Mouse (Mus musculus) neural tube, embryonic 11.5 days (tissue): ENCODE measurements around the gene Il1rl2. TPM values are rescaled to one million over a fixed set of nuclear protein-coding genes. Genes with fewer than 3 reads are reported as not detected.

Experiments used
- ATAC-seq: fragments of 200-750 bp; cut with Nextera tagmentation; 2 replicates; pipeline ENCODE4 v1.8.0; 2017; ENCODE audit warnings: moderate number of reproducible peaks, mild to moderate bottlenecking, moderate TSS enrichment, moderate library complexity; ENCODE audit not compliant: insufficient read depth, low FRiP score, low TSS enrichment
- DNase-seq: peaks from one replicate; pipeline ENCODE4 v3.0.0-alpha.2; 2015; ENCODE audit warnings: low spot score
- H3K27ac ChIP-seq: fragments of 300-500 bp; sonication (generic); 2 replicates; pipeline ENCODE4 v1.5.1; 2014; ENCODE audit warnings: low read depth, mild to moderate bottlenecking, low read length
- H3K27me3 ChIP-seq: fragments of 300-500 bp; sonication (generic); 2 replicates; pipeline ENCODE4 v1.6.1; 2014; ENCODE audit warnings: mild to moderate bottlenecking, low read length, mixed read lengths; ENCODE audit not compliant: control insufficient read depth, insufficient read depth
- H3K36me3 ChIP-seq: fragments of 300-500 bp; sonication (generic); 2 replicates; pipeline ENCODE4 v1.6.1; 2014; ENCODE audit warnings: mild to moderate bottlenecking, low read length, moderate library complexity, mixed read lengths; ENCODE audit not compliant: control insufficient read depth, insufficient read depth
- H3K4me1 ChIP-seq: fragments of 300-500 bp; sonication (generic); 2 replicates; pipeline ENCODE4 v1.6.1; 2014; ENCODE audit warnings: low read length, mixed read lengths; ENCODE audit not compliant: control insufficient read depth, insufficient read depth
- H3K4me2 ChIP-seq: fragments of 300-500 bp; sonication (generic); 2 replicates; pipeline ENCODE4 v1.6.1; 2014; ENCODE audit warnings: low read depth, mild to moderate bottlenecking, moderate library complexity
- H3K4me3 ChIP-seq: fragments of 300-500 bp; sonication (generic); 2 replicates; pipeline ENCODE4 v1.5.1; 2014; ENCODE audit warnings: low read depth, low read length
- H3K9ac ChIP-seq: fragments of 300-500 bp; sonication (generic); 2 replicates; pipeline ENCODE4 v1.6.1; 2014; ENCODE audit warnings: mild to moderate bottlenecking, low read length
- H3K9me3 ChIP-seq: fragments of 300-500 bp; sonication (generic); 2 replicates; pipeline ENCODE4 v1.6.1; 2016; ENCODE audit warnings: low read length; ENCODE audit not compliant: control insufficient read depth
- WGBS: fragments of 180-500 bp; shearing (Covaris S2); extraction: QIAGEN DNeasy Blood & Tissue Kit; methylation state at CpG from one replicate; pipeline ENCODE4 v1.1.7; 2014; 5-methylcytosine and 5-hydroxymethylcytosine counted together
- polyA plus RNA-seq: library from polyadenylated mRNA; unstranded; fragments of >200 nt; fragmentation: Nextera tagmentation; extraction: Ambion mirVana; gene quantifications from 2 replicates; pipeline ENCODE4 v1.2.1, GENCODE M21; 2014

The Il1rl2 gene
- polyA plus RNA-seq, 1 experiment from 2014 or later = 1.4 TPM

DNA sequence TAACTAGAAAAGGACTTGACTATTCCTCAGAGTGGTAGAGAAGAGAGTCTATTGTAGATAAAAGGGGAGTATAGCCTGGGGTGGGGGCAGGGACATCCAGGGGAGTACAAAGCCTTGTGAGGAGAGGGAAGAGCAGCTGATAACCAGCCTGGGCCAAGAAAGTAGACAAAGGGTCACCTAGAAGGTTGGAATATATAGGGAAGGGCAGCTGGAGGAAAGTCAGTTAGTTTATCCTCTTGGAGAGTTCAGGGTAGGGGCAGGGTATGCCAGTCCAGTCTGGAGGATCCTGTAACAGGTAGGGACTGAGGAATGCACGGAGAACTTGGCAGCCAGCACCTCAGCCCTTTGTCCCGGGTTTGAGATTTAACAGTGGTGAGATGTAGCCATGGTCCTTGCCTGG, 33.9 kb downstream of the Il1rl2 start:
- H3K4me1 ChIP-seq = no peaks in the 10 kb centered on the region
- H3K27ac ChIP-seq = no peak overlapping the region
- WGBS = 76% methylated on average over 2 of the region's 2 CpGs
- no peak overlapping the region for H3K4me3 ChIP-seq
- ATAC-seq (no peak), DNase-seq (no peak)
- no peak overlapping the region for H3K4me2 ChIP-seq
- H3K27me3 ChIP-seq = no peaks in the 10 kb centered on the region
- no peaks in the 10 kb centered on the region for H3K36me3 ChIP-seq
- no peak overlapping the region for H3K9ac ChIP-seq
- H3K9me3 ChIP-seq = no peaks in the 10 kb centered on the region

DNA sequence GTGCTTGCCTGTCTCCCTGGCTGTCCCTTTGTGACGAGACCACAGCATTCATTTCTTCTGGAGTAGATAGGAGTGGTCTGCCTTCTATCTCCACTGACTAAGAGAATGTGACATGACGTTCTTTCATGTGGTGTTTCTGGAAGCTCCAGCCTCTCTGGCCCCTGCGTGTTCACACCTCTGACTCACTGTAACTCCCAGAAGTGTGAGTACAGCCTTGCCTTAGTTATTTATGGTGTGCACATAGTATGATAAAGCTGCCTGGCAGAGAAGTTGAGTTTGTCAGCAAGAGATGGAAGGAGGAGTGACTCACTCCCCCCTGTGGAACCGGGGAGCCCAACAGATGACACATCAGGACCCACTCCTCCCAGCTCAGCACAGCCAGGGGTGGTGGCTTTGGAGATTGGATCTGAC, 34.4 kb downstream of the Il1rl2 start:
- H3K4me3 ChIP-seq = no peak overlapping the region
- DNase-seq = no peak
- ATAC-seq = no peak
- no peak overlapping the region for H3K9ac ChIP-seq
- no peak overlapping the region for H3K27ac ChIP-seq
- no peaks in the 10 kb centered on the region for H3K4me1 ChIP-seq
- no peaks in the 10 kb centered on the region for H3K36me3 ChIP-seq
- no peaks in the 10 kb centered on the region for H3K9me3 ChIP-seq
- H3K27me3 ChIP-seq = no peaks in the 10 kb centered on the region
- 80% methylated on average over 4 of the region's 4 CpGs for WGBS
- H3K4me2 ChIP-seq = no peak overlapping the region

DNA sequence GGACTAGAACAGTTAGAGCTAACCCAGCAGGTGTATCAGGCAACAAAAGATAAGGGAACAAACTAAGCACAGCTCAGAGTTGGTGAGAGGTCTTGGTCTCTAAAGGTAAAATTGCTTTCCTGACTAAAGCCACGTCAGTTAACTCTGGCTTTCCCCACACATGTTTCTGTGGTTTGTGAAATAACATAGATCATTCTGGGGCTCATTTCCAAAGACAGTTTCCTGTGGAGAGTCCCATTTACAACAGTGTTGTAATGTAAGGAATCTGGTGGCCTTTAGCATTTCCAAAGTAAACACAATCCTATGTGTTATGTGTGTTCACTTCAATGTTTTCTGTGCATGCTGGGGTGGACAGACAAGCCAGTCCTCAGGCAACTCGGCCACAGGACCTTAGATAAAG, 35.3 kb downstream of the Il1rl2 start:
- no peaks in the 10 kb centered on the region for H3K36me3 ChIP-seq
- H3K4me2 ChIP-seq = no peak overlapping the region
- no peak for ATAC-seq
- H3K27me3 ChIP-seq = no peaks in the 10 kb centered on the region
- H3K4me3 ChIP-seq = no peak overlapping the region
- H3K9ac ChIP-seq = no peak overlapping the region
- WGBS = 64% methylated on average over 2 of the region's 2 CpGs
- no peaks in the 10 kb centered on the region for H3K4me1 ChIP-seq
- no peak for DNase-seq
- no peak overlapping the region for H3K27ac ChIP-seq
- no peaks in the 10 kb centered on the region for H3K9me3 ChIP-seq

DNA sequence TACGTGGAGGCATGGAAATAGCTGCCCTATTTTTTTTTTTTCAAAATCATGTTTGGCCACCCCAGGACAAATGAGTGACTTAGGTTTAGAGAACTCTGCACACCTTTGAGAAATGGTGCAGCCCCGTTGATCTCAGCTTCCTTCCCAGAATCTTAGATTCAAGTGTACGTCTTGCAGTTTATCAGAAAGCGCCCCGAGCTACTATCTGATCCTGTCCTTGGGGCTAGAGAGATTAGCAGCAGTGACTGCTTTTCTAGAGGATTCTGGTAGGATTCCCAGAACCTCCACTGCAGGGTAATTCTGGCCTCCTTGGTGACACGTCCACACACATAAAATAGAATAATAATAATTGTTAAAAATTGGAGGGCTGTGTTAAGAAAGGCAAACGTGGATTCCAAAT, 36.6 kb downstream of the Il1rl2 start:
- H3K9ac ChIP-seq = no peak overlapping the region
- no peak for ATAC-seq
- H3K4me1 ChIP-seq = no peaks in the 10 kb centered on the region
- no peak overlapping the region for H3K4me2 ChIP-seq
- no peaks in the 10 kb centered on the region for H3K9me3 ChIP-seq
- 88% methylated on average over 7 of the region's 7 CpGs for WGBS
- H3K4me3 ChIP-seq = no peak overlapping the region
- H3K27ac ChIP-seq = no peak overlapping the region
- no peaks in the 10 kb centered on the region for H3K36me3 ChIP-seq
- no peaks in the 10 kb centered on the region for H3K27me3 ChIP-seq
- no peak for DNase-seq

DNA sequence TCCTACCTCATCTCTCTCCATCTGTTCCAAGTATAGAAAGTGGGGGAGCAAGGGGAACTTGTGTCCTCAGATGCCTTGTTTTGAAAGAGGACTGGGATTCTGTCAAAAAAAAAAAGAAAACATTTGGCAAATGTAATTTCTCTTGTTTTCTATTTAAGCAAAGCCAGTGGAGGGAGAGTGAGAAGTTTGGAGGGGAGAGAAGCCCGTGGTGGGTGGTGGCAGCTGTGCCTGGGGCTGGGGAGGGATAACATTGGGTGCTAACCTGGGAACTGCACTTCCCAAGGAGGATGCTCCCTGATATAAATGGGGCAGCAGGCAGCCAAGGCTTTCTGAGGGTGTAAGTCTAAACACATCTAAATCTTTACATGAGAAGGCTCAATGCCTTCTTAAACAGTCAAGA, 37.2 kb downstream of the Il1rl2 start:
- H3K4me1 ChIP-seq = no peaks in the 10 kb centered on the region
- no peaks in the 10 kb centered on the region for H3K36me3 ChIP-seq
- H3K27me3 ChIP-seq = no peaks in the 10 kb centered on the region
- H3K9ac ChIP-seq = no peak overlapping the region
- DNase-seq (no peak), ATAC-seq (no peak)
- H3K4me3 ChIP-seq = no peak overlapping the region
- H3K27ac ChIP-seq = no peak overlapping the region
- H3K9me3 ChIP-seq = no peaks in the 10 kb centered on the region
- 64% methylated on average over 1 of the region's 1 CpGs for WGBS
- H3K4me2 ChIP-seq = no peak overlapping the region

DNA sequence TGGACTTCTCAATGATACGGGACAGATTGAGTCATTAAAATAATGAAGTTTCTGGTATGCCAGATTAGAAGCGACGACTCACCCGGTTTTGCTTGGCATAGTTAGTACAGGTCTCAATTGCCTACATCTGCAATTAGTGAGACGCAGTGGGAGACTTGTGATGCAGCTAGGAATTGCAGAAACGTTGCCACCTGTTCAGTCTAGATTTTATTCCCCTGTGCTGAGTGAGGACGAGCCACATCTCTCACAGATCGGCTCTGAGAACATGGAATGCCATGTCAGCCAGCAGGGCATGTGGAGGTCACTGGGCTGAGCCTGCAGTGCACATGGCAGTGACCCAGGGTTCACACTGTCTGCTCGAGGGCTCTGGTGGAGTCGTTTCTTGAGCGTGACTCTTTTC, 38.4 kb downstream of the Il1rl2 start:
- H3K4me2 ChIP-seq = no peak overlapping the region

DNA sequence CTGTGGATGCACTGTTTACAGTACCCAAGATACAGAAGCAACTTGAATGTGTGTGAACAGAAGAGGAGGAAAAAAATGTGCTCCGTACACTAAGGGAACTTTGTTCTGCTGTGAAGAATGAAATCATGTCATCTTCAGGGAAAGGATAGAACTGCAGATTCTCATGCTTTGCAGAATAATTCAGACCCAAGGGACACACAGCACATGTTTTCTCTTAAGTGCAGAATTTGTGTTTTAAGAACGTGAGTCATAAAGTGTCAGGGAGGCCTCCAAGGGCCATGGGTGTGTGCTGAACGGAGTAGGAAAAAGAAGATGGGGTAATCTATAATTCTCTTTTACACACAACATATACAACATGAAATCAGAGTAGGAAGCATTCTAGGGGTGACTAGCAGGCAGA, 48.5 kb downstream of the Il1rl2 start:
- Histone ChIP-seq H3K4me2 (no peak overlapping the region), H3K36me3 (no peaks in the 10 kb centered on the region), H3K27ac (no peak overlapping the region), H3K9ac (no peak overlapping the region), H3K4me1 (no peaks in the 10 kb centered on the region), H3K9me3 (no peaks in the 10 kb centered on the region), H3K4me3 (no peak overlapping the region), H3K27me3 (no peaks in the 10 kb centered on the region)
- no peak for ATAC-seq
- DNase-seq = no peak
- WGBS = 80% methylated on average over 3 of the region's 3 CpGs

More for the DNA sequence above, 38.4 kb downstream of the Il1rl2 start:
- Histone ChIP-seq H3K9me3 (no peaks in the 10 kb centered on the region), H3K4me3 (no peak overlapping the region), H3K9ac (no peak overlapping the region), H3K36me3 (no peaks in the 10 kb centered on the region), H3K4me1 (no peaks in the 10 kb centered on the region), H3K27ac (no peak overlapping the region), H3K27me3 (no peaks in the 10 kb centered on the region)
- 78% methylated on average over 11 of the region's 11 CpGs for WGBS
- no peak for ATAC-seq
- no peak for DNase-seq

DNA sequence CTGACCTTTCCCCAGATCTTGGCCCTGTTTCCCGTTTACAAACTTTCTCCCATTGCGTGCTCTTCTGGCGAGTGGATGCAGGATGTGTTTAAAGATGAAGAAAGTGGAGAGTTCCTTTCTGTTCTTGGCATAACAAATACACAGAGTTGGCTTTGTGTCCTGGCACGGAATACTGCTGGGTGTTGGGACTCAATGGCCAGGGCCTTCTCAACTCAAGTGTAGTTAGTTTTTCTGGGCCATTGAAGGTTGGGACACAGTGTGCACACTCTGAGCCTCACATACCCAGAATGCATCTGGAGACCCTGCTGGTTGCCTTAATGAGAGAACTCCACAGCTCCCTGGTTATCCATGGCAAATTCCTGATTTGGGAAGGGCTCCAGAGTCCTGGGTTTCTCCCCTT, 50.7 kb downstream of the Il1rl2 start:
- H3K4me2 ChIP-seq = no peak overlapping the region
- 86% methylated on average over 4 of the region's 4 CpGs for WGBS
- no peaks in the 10 kb centered on the region for H3K36me3 ChIP-seq
- H3K27ac ChIP-seq = no peak overlapping the region
- no peaks in the 10 kb centered on the region for H3K9me3 ChIP-seq
- no peaks in the 10 kb centered on the region for H3K27me3 ChIP-seq
- no peak for DNase-seq
- H3K9ac ChIP-seq = no peak overlapping the region
- ATAC-seq = no peak
- H3K4me3 ChIP-seq = no peak overlapping the region
- H3K4me1 ChIP-seq = no peaks in the 10 kb centered on the region

DNA sequence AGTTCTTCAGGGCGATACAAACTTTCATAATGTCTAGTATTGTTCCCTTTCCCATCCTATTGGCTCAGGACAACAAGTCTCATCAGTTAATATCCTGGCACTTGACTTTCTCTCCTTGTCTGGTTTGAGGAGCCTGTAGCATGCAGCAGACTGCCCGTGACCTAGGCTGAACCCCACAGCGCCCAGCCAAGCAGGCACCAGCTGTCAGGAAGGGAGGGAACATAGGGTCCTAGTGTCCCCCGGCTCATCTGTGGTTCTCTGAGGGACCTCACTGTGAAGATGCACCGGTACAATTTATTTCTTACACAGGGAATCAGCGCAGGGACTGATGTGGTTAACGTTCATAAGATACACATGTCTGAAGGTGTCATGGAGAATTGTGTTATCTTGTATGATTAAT, 52.3 kb downstream of the Il1rl2 start:
- DNase-seq = no peak
- Histone ChIP-seq H3K4me2 (no peak overlapping the region), H3K27ac (no peak overlapping the region), H3K36me3 (no peaks in the 10 kb centered on the region), H3K27me3 (no peaks in the 10 kb centered on the region), H3K9ac (no peak overlapping the region), H3K4me3 (no peak overlapping the region), H3K9me3 (no peaks in the 10 kb centered on the region), H3K4me1 (no peaks in the 10 kb centered on the region)
- no peak for ATAC-seq
- WGBS = 64% methylated on average over 7 of the region's 7 CpGs
